Mouse (Mus musculus) spleen, adult 12 weeks (tissue): ENCODE results near the gene Pycr2.
A peak's percentile ranks its signal among the peaks of the same experiment; 100 is the strongest.
"Not testable (repeated sequence)": the region's sequence is repeated elsewhere in the genome, so short reads cannot be mapped to it uniquely, and the experiment has no call there.

Experiments used
- DNase-seq: peaks from one replicate; pipeline ENCODE4 v3.0.0; 2022; ENCODE audit warnings: low spot score

Pycr2 gene

GRCm38 (mm10) chr1:180904039-180904814, at the start of gene Pycr2:
Gene Pycr2 (plus strand): TSS chr1:180904293.
- peak; percentile 93 for DNase-seq

DNA sequence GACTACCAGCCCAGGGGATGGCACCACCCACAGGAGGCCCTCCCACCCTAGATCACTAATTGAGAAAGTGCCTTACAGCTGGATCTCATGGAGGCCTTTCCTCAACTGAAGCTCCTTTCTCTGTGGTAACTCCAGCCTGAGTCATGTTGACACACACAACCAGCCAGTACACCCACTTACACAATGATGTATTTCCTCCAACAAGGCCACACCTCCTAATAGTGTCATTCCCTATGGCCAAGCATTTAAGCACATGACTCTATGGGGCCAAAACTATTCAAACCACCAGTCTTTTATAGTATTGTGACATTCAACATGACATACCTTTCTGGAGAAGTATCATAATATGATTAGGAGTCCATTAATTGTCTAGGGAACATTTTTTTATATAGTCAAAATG, 45.3 kb upstream of the Pycr2 start:
- DNase-seq = no peak

- DNase-seq = no peak
Observed at GRCm38 (mm10) chr1:180860030-180860429, 44.1 kb upstream of the Pycr2 start.

DNA sequence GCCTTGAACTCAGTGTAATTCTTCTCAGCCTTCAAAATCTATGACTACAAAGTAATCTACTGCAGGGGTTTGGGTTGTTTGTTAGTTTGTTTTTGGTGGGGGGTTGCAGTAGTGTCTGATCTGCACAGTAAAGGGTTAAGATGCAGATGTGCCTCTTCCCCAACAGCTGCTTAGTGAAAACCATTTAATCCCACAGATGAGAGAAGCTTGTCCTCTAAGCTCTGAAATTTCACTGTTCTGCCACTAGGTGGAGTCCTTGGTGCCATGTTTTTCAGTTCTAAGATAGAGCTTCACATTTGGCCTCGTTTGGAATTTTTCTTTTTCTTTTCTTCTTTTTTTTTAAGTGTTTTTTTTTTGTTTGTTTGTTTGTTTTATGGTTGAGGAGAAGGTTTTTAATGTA, 40.5 kb upstream of the Pycr2 start:
- DNase-seq = no peak

DNA sequence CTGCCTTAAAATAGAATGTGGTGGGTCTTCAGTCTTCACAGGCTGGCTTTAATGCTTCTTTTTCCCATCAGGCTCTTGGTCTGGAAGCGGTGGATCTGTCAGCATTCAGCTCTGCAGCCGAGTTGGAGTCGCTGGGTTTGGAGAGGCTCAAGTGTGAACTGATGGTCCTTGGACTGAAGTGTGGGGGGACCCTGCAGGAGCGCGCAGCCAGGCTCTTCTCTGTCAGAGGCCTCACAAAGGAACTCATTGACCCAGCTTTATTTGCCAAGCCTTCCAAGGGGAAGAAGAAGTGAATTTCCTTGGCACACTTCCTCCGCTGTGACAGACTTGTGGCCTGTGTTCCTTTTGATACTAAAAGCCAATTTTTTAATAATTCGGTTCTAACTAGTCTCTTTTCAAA, 38.1 kb upstream of the Pycr2 start:
- DNase-seq = no peak

DNA sequence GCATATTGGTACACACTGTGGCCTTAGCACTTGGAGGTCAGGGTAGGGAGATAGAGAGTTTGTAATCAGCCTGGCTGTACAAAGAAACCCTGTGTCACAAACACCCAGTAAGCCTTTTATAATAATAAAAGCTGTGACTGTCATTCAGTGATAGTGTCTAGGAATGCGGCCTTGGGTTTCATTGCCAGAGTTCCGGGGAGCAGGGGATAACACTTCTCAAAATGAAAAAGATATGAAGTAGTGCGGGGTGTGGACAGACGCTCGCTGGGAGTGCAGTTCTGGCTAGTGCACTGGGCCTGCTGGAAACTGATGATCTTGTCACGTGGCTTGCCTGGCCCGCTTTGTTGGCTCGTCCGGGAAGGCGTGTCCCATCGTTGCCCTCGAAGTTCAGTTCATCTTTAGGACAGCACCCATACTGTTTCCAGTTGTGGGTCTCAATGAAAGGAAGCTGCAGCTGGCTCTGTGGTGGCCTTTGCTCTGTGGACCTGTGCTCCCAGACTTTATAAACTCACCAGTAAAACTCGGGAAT, 33.9 kb upstream of the Pycr2 start:
- DNase-seq = no peak

GRCm38 (mm10) chr1:180873861-180874484, 30.1 kb upstream of the Pycr2 start:
- peak; percentile 66 for DNase-seq

- no peak for DNase-seq
Observed at GRCm38 (mm10) chr1:180874615-180875014, 29.5 kb upstream of the Pycr2 start.

- DNase-seq = no peak
Observed at GRCm38 (mm10) chr1:180875126-180875525, 29.0 kb upstream of the Pycr2 start.

DNA sequence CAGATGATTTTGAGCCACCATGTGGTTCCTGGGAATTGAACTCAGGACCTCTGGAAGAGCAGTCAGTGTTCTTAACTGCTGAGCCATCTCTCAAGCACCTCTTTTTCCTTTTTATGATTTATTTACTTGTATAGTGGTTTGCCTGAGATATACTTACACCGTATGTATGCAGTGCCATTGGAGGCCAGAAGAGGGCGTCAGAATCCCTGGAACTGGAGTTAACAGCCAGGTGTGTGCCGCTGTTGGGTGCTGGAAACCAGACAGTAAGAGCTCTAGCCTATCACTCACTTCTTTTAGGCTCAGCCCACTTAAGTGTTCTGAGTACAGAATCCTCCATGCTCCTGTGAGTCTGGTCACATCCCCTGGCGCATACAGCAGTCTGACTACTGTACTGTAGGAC, 26.6 kb upstream of the Pycr2 start:
- DNase-seq = no peak

DNA sequence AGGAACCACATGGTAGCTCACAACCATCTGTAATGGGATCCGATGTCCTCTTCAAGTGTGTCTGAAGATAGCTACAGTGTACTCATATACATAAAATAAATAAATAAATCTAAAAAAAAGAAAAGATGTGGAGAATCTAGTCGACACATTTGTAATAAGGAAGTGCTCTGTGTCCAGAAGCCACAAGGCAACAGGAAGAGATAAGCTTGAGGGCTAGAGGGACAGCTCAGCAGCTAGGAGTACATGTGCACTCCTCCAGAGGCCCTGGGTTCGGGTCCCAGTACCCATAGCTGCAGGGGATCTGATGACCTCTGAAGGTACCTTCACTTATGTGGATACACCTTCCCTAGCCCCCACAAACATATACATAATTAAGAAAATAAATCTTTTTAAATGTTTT, 22.3 kb upstream of the Pycr2 start:
- no peak for DNase-seq

DNA sequence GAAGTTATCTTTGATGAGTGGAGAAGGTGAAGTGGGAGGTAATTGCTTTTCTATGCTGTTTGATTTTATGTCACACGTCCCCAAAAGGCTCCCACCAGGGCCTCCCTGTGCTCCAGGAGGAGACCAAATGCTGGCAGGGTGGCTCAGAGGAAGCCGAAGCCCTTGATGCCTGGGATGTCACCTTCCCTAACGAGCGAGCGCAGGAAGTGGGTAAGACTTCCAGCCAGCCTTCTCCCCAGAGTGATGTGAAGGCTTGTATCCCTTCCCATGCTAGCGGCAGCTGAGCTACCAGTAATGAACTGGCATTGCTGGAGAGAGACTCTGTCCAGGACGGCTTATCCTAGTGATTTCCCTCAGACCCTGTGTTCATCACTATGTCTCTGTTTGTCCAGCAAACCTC, 20.4 kb upstream of the Pycr2 start:
- no peak for DNase-seq

GRCm38 (mm10) chr1:180884484-180884883, 19.6 kb upstream of the Pycr2 start:
- no peak for DNase-seq

- DNase-seq = no peak
Observed at GRCm38 (mm10) chr1:180888556-180889042, 15.5 kb upstream of the Pycr2 start.

DNA sequence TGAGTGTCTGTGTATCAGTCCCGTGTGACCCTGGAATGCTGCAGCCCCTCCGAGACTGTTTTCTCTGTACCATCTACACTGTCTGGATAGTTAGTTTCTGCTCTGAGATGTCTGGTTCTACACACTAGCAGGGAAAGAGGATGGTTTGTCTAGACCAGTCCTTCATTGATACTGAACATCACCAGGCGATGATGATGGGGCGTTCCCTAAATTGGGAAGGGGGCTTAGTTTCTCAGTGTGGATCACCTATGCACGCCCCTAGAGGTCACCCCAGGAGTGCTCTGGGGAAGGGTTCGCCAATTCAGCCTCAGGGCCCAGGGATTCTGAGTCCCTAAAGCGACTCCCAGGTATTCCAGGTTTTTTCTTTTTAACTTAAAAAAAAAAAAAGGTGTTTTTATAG, 14.9 kb upstream of the Pycr2 start:
- no peak for DNase-seq

- DNase-seq = no peak
Observed at GRCm38 (mm10) chr1:180889841-180890240, 14.3 kb upstream of the Pycr2 start.

GRCm38 (mm10) chr1:180892808-180893207, 11.3 kb upstream of the Pycr2 start, which contains the start of gene Lefty2:
Gene Lefty2 (plus strand): TSS chr1:180893108.
- DNase-seq = no peak

- DNase-seq = not testable (repeated sequence)
Observed at GRCm38 (mm10) chr1:180894088-180894987, 9.8 kb upstream of the Pycr2 start.

- no peak for DNase-seq
Observed at GRCm38 (mm10) chr1:180901107-180901506, 3.0 kb upstream of the Pycr2 start.

DNA sequence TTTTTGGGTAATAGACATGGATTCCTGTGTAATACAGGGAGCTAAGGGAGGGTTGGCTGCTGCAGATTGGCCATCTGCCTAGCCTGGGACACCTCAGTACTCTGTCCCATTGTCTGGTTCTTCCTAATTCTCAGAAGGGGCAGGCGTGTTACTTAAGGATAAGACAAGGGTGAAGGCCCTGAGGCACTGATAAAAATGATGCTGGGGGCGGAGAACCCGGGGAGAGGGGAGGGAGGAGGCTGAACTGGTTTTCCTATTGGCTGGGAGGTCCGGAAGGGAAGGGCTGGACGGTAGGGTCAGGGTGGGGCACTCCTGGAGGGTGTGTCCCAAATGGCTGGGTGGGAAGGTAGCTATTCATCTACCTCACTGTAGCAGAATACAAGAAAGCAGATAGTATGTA, 1.2 kb upstream of the Pycr2 start:
- peak; percentile 77 for DNase-seq

DNA sequence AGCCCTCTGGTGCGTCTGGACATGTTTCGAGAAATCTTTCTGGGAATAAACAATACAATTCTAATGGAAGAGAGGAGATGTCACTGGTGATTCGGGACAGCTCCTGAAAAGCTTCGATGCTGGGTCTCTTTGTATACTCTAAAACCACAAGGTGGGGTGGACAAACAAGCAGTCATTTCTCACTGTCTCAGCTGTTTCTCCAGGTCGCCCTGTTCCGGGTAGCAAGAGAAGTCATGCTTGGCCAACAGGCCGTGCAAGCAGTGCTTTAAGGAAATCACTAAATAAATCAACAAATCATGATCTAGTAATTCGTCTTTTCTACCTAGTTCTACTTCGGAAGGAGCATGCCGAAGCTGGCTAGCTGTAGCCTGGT, 441 bp upstream of the Pycr2 start:
- DNase-seq = no peak

DNA sequence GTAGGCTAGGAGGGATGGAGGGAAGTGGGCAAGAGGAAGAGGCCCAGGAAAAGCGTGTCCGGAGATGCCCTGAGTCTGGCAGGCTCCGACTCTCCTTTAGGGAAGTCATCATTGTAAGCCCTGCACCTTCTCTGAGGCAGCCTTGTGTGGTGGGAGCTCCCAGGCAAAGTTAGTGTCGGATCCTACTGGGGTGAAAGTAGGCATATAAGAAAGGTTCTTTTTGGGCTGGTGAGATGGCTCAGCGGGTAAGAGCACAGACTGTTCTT, 655 bp downstream of the Pycr2 start:
- DNase-seq = no peak

DNA sequence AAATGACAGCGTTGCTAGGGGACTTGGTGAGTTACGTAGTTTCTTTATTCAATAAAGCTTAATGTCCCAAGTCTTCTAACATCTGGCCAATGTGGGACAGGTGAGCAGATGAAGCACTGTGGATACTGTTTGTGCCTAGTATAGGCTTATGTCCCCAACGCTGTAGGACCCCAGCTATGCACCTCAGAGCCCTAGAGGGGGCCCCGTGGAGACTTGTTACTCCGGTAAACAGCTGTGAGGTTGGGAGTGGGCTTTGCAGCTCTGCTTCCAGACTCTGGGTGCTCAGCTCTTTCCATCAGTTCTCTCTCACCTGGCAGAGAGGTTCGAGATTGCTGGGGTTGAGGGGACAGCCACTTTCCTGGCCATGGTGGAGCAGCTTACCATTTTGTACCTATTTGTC, 1.2 kb downstream of the Pycr2 start:
- DNase-seq = no peak
